Mouse (Mus musculus): Measurements from ENCODE around the gene Olfr610. TPM values are rescaled to one million over a fixed set of nuclear protein-coding genes. Genes with fewer than 3 reads are reported as not detected.
"Not testable (repeated sequence)": the region's sequence is repeated elsewhere in the genome, so short reads cannot be mapped to it uniquely, and the experiment has no call there.

Olfr610 gene
- polyA plus RNA-seq (2012; rRNA removed) = not detected in 2 replicates
- polyA plus RNA-seq (2014; fragmentation: Nextera tagmentation; extraction: Ambion mirVana) = not detected in 2 replicates

DNA sequence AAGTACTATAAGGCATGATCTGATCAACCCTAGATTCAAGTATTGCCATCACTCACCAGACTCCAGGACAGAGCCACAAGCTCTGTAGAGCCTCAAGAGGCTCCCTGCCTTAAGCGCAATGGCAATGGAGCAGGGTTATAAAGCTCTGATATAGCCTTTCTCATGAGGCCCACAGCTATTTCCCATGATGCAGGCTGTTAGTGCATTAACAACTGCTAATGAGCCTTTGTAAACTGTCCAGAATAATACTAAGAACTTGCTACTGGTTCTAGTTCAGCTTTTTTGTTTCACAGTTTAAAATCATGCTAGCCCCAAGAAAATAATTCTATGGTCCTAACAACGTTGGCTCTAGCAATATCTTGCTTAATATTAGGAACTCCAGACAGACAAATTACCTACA, at the start of gene Olfr610:
TSS of gene Olfr610 (minus strand) at position 101 of the 400 bp plus-strand sequence.
- Histone ChIP-seq H3K27me3 (ENCODE audit: control insufficient read depth, insufficient read depth, low read length) (no peaks in the 10 kb centered on the region), H3K9me3 (ENCODE audit: control insufficient read depth, low read length) (no peaks in the 10 kb centered on the region), H3K27ac (no peak within 1 kb of the TSS), H3K4me2 (ENCODE audit: low read depth) (no peak within 1 kb of the TSS), H3K4me3 (ENCODE audit: insufficient read depth in 1 of 2, low read depth in 2 of 2, low read length in 2 of 2) (no peak within 1 kb of the TSS), H3K4me1 (replicated peaks; ENCODE audit: control insufficient read depth in 2 of 2, insufficient read depth in 2 of 2, low read length in 1 of 2) (no peaks in the 10 kb centered on the region), H3K9ac (replicated peaks) (no peak within 1 kb of the TSS), H3K36me3 (replicated peaks; ENCODE audit: control insufficient read depth, insufficient read depth, low read depth) (no peaks in the 10 kb centered on the region)
- ATAC-seq (ENCODE audit: insufficient read depth) (no peak), DNase-seq (ENCODE audit: low read depth in 3 of 3, low spot score in 3 of 3) (no peak)
- TF ChIP-seq CTCF (IDR thresholded peaks at IDR 0.05; ENCODE audit: low read depth) (no peak), EP300 (IDR thresholded peaks at IDR 0.05; ENCODE audit: low read depth) (no peak)
- 48% methylated on average over 2 of the region's 2 CpGs for WGBS (ENCODE audit: insufficient replicate concordance)

DNA sequence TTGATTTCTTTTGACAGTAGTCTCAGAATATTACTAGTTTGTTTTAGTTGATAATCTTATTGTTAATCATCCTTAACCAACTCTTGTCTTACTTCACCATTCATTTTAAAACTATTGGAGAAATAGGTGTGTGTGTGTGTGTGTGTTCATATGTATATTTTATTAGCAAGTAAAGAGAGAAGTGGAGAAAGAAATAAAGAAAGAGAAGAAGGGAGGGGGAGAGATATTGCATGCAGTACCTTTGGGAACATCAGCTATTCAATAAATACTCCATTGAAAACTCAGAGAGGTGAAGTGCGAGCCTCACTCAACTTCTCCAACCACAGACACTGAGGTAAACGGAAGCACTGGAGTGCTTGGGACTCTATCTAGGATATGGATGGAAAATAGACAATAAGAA, 43.9 kb upstream of the Olfr610 start, which contains the start of gene Olfr615:
TSS of gene Olfr615 (plus strand) at position 301 of the 400 bp plus-strand sequence.
- Histone ChIP-seq H3K36me3 (replicated peaks; ENCODE audit: control insufficient read depth, insufficient read depth, low read depth) (no peaks in the 10 kb centered on the region), H3K4me2 (ENCODE audit: low read depth) (no peak within 1 kb of the TSS), H3K4me3 (ENCODE audit: insufficient read depth in 1 of 2, low read depth in 2 of 2, low read length in 2 of 2) (no peak within 1 kb of the TSS), H3K9me3 (ENCODE audit: control insufficient read depth, low read length) (no peaks in the 10 kb centered on the region), H3K4me1 (replicated peaks; ENCODE audit: control insufficient read depth in 2 of 2, insufficient read depth in 2 of 2, low read length in 1 of 2) (no peaks in the 10 kb centered on the region), H3K9ac (replicated peaks) (no peak within 1 kb of the TSS), H3K27ac (no peak within 1 kb of the TSS), H3K27me3 (ENCODE audit: control insufficient read depth, insufficient read depth, low read length) (no peaks in the 10 kb centered on the region)
- TF ChIP-seq CTCF (IDR thresholded peaks at IDR 0.05; ENCODE audit: low read depth) = no peak
- no peak for TF ChIP-seq EP300 (IDR thresholded peaks at IDR 0.05; ENCODE audit: low read depth)
- 46% methylated on average over 2 of the region's 2 CpGs for WGBS (ENCODE audit: insufficient replicate concordance)
- ATAC-seq (ENCODE audit: insufficient read depth) (no peak), DNase-seq (ENCODE audit: low read depth in 3 of 3, low spot score in 3 of 3) (no peak)

DNA sequence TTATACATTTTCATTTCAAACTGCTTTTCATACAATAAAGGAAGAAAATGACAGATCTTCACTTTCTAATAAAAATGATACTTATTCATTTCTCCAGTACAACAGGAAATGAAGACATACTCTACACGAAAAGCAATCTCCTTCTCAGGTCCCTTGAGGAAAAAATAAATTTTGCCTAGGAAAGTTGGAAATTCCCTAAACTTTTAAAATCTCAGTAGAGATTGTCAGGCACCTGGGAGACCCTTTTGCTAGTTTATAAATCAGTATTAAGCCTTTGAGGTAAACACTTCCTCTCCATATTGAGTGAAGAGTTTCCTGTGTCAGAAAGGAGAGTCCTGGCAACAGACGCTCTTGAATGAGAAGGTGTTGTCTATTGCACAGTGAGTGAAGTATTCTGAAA, 35.9 kb upstream of the Olfr610 start, which contains the start of gene Olfr613:
TSS of gene Olfr613 (plus strand) at position 301 of the 400 bp plus-strand sequence.
- Histone ChIP-seq H3K4me2 (ENCODE audit: low read depth) (no peak within 1 kb of the TSS), H3K27ac (no peak within 1 kb of the TSS), H3K27me3 (ENCODE audit: control insufficient read depth, insufficient read depth, low read length) (no peaks in the 10 kb centered on the region), H3K4me3 (ENCODE audit: insufficient read depth in 1 of 2, low read depth in 2 of 2, low read length in 2 of 2) (no peak within 1 kb of the TSS), H3K36me3 (replicated peaks; ENCODE audit: control insufficient read depth, insufficient read depth, low read depth) (no peaks in the 10 kb centered on the region), H3K9ac (replicated peaks) (no peak within 1 kb of the TSS), H3K9me3 (ENCODE audit: control insufficient read depth, low read length) (no peaks in the 10 kb centered on the region), H3K4me1 (replicated peaks; ENCODE audit: control insufficient read depth in 2 of 2, insufficient read depth in 2 of 2, low read length in 1 of 2) (no peaks in the 10 kb centered on the region)
- no peak for DNase-seq (ENCODE audit: low read depth in 3 of 3, low spot score in 3 of 3)
- no peak for ATAC-seq (ENCODE audit: insufficient read depth)
- TF ChIP-seq CTCF (IDR thresholded peaks at IDR 0.05; ENCODE audit: low read depth) (no peak), EP300 (IDR thresholded peaks at IDR 0.05; ENCODE audit: low read depth) (no peak)
- 45% methylated on average over 2 of the region's 2 CpGs for WGBS (ENCODE audit: insufficient replicate concordance)

DNA sequence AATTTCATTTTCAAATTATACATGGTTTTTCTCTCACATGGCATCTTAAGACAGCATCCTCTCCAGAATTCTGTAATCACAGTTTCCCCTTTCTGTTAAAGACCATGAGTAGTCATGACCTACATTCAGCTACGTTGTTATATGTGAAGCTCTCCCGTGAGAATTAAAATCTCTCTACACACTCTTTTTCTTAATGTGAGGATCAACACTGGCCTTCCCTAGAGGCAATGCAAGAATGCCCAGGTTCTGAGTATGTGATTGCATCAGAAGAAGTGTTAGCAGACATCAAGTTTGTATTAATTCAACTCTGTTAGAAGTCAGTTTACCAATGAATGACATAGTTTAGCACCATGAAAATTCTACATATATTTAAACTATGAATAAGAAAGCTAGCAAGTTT, 30.7 kb upstream of the Olfr610 start, which contains the start of gene Olfr612:
TSS of gene Olfr612 (minus strand) at position 101 of the 400 bp plus-strand sequence.
- not testable (repeated sequence) for ATAC-seq (ENCODE audit: insufficient read depth)

DNA sequence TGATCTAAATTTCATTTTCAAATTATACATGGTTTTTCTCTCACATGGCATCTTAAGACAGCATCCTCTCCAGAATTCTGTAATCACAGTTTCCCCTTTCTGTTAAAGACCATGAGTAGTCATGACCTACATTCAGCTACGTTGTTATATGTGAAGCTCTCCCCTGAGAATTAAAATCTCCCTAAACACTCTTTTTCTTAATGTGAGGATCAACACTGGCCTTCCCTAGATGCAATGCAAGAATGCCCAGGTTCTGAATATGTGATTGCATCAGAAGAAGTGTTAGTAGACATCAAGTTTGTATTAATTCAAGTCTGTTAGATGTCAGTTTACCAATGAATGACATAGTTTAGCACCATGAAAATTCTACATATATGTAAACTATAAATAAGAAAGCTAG, 8.8 kb upstream of the Olfr610 start, which contains the start of gene Olfr611:
TSS of gene Olfr611 (minus strand) at position 101 of the 400 bp plus-strand sequence.
- not testable (repeated sequence) for H3K9me3 ChIP-seq (ENCODE audit: control insufficient read depth, low read length); H3K4me3 ChIP-seq (ENCODE audit: insufficient read depth in 1 of 2, low read depth in 2 of 2, low read length in 2 of 2); H3K9ac ChIP-seq (replicated peaks); ATAC-seq (ENCODE audit: insufficient read depth); H3K27ac ChIP-seq; H3K36me3 ChIP-seq (replicated peaks; ENCODE audit: control insufficient read depth, insufficient read depth, low read depth); H3K27me3 ChIP-seq (ENCODE audit: control insufficient read depth, insufficient read depth, low read length); H3K4me2 ChIP-seq (ENCODE audit: low read depth); DNase-seq (ENCODE audit: low read depth in 3 of 3, low spot score in 3 of 3); H3K4me1 ChIP-seq (replicated peaks; ENCODE audit: control insufficient read depth in 2 of 2, insufficient read depth in 2 of 2, low read length in 1 of 2)
- WGBS (ENCODE audit: insufficient replicate concordance) = 47% methylated on average over 1 of the region's 1 CpGs

More for the DNA sequence above, 30.7 kb upstream of the Olfr610 start, which contains the start of gene Olfr612:
- not testable (repeated sequence) for H3K4me2 ChIP-seq (ENCODE audit: low read depth); H3K27ac ChIP-seq; H3K4me3 ChIP-seq (ENCODE audit: insufficient read depth in 1 of 2, low read depth in 2 of 2, low read length in 2 of 2); H3K9me3 ChIP-seq (ENCODE audit: control insufficient read depth, low read length); DNase-seq (ENCODE audit: low read depth in 3 of 3, low spot score in 3 of 3); H3K36me3 ChIP-seq (replicated peaks; ENCODE audit: control insufficient read depth, insufficient read depth, low read depth); H3K27me3 ChIP-seq (ENCODE audit: control insufficient read depth, insufficient read depth, low read length); H3K4me1 ChIP-seq (replicated peaks; ENCODE audit: control insufficient read depth in 2 of 2, insufficient read depth in 2 of 2, low read length in 1 of 2); H3K9ac ChIP-seq (replicated peaks)
- WGBS (ENCODE audit: insufficient replicate concordance) = 54% methylated on average over 2 of the region's 2 CpGs

Measured in liver, embryonic 14.5 days (tissue).